Mouse (Mus musculus) G1E (cell line): ENCODE results near the gene Aatf.
"Not testable (repeated sequence)": the region's sequence is repeated elsewhere in the genome, so short reads cannot be mapped to it uniquely, and the experiment has no call there.

Experiments
- CTCF ChIP-seq: IDR thresholded peaks from 2 replicates; pipeline ENCODE4 v1.5.1; 2012; ENCODE audit warnings: low read depth, low read length, inconsistent platforms, mixed read lengths
- GATA1 ChIP-seq: IDR thresholded peaks from 2 replicates; pipeline ENCODE4 v1.6.1; 2012; ENCODE audit warnings: borderline replicate concordance, low read length, inconsistent platforms, mixed read lengths
- GATA2 ChIP-seq: IDR thresholded peaks from 2 replicates; pipeline ENCODE4 v1.6.1; 2012; ENCODE audit warnings: low read depth, low read length, inconsistent platforms, borderline replicate concordance

DNA sequence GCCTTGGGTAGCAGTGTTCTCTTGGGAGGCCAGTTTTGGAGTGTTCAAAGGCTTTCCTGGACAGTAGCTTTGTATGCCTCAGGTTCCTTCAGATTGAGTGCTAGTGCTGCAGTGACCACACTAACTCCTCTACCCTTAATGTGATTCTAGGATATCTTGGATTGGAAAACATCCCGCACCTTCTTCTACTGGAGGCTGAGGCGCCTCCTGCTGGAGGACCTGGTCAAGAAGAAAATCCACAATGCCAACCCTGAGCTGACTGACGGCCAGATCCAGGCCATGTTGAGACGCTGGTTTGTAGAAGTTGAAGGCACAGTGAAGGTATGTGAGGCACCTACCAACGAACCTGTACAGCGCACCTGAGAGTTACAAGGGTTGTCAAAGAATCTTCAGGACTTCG is 121.3 kb downstream of the Aatf start:
- not testable (repeated sequence) for TF ChIP-seq GATA1, CTCF, GATA2
